ENCODE assay signal across 17 mouse cellular contexts in genomic region chr9:33389170-33389569, GRCm38 (mm10).
"Had no signal": no experiment of that assay in that cellular context is flagged by ENCODE, and none has a peak within 500 bp of the region (broad histone marks: within the 10 kb centered on the region; RNA-seq: fewer than 3 reads in every experiment).

No protein-coding gene starts in this region.

- DNase-seq: kidney, adult 2 months; kidney, postnatal 14 days; layer of hippocampus, adult 9-11 months; layer of hippocampus, postnatal 36 days; lung, embryonic 14.5 days; lung, postnatal 10 days; lung, postnatal 4 days; retina, postnatal 1 day; right cerebral cortex, postnatal 4 days; thymus, postnatal 36 days had no signal

- H3K27ac ChIP-seq: kidney, embryonic 15.5 days; limb, embryonic 15.5 days; liver, embryonic 12.5 days; midbrain, embryonic 10.5 days; neural tube, embryonic 13.5 days; stomach, embryonic 15.5 days had no signal

- H3K4me1 ChIP-seq: kidney, embryonic 15.5 days; limb, embryonic 15.5 days; liver, embryonic 12.5 days; midbrain, embryonic 10.5 days; neural tube, embryonic 13.5 days; stomach, embryonic 15.5 days had no signal

- H3K4me3 ChIP-seq: kidney, embryonic 15.5 days; limb, embryonic 15.5 days; liver, embryonic 12.5 days; midbrain, embryonic 10.5 days; neural tube, embryonic 13.5 days; stomach, embryonic 15.5 days had no signal

- H3K9ac ChIP-seq: kidney, embryonic 15.5 days; limb, embryonic 15.5 days; liver, embryonic 12.5 days; lung, embryonic 14.5 days; neural tube, embryonic 13.5 days; stomach, embryonic 15.5 days had no signal

- H3K27me3 ChIP-seq: kidney, embryonic 15.5 days; limb, embryonic 15.5 days; liver, embryonic 12.5 days; neural tube, embryonic 13.5 days; stomach, embryonic 15.5 days had no signal

- H3K9me3 ChIP-seq: kidney, embryonic 15.5 days; limb, embryonic 15.5 days; liver, embryonic 12.5 days; midbrain, embryonic 10.5 days; neural tube, embryonic 13.5 days; stomach, embryonic 15.5 days had no signal

- ATAC-seq: intestine, embryonic 16.5 days; liver, embryonic 12.5 days had no signal

- H3K36me3 ChIP-seq: kidney, embryonic 15.5 days; limb, embryonic 15.5 days; liver, embryonic 12.5 days; midbrain, embryonic 10.5 days; neural tube, embryonic 13.5 days; stomach, embryonic 15.5 days had no signal

- H3K4me2 ChIP-seq: kidney, embryonic 15.5 days; limb, embryonic 15.5 days; liver, embryonic 12.5 days; lung, embryonic 14.5 days; neural tube, embryonic 13.5 days; stomach, embryonic 15.5 days had no signal
